Mouse (Mus musculus): ENCODE measurements at regions not wholly inside any gene's neighbourhood (a gene's known extent, or its start where the extent isn't known, plus 50 kb on each side); places are given as distances from the start of the nearest gene placed in this dataset.

- no peak for TF ChIP-seq MEF2A (IDR thresholded peaks at IDR 0.05; ENCODE audit: borderline replicate concordance, low read depth, low read length)
- TF ChIP-seq CTCF (conservative IDR thresholded peaks at IDR 0.05 in 1 of 2, IDR thresholded peaks at IDR 0.05 in 1 of 2; ENCODE audit: low read depth in 2 of 2, low read length in 2 of 2), result no peak
- no peak for TF ChIP-seq TBP (conservative IDR thresholded peaks at IDR 0.05; ENCODE audit: low read depth, low read length)
- TF ChIP-seq MAX (IDR thresholded peaks at IDR 0.05; ENCODE audit: low read length), result no peak
- TF ChIP-seq USF1 (IDR thresholded peaks at IDR 0.05; ENCODE audit: low read depth, low read length), result no peak
- no peak for TF ChIP-seq ETS1 (conservative IDR thresholded peaks at IDR 0.05; ENCODE audit: low read depth, low read length)
- no peak for TF ChIP-seq GABPA (IDR thresholded peaks at IDR 0.05; ENCODE audit: insufficient replicate concordance, low read depth, low read length)
- no peak for TF ChIP-seq IRF4 (IDR thresholded peaks at IDR 0.05; ENCODE audit: low read depth, low read length)
- TF ChIP-seq ZKSCAN1 (IDR thresholded peaks at IDR 0.05; ENCODE audit: borderline replicate concordance, low read depth, low read length), result no peak
- TF ChIP-seq EP300 (IDR thresholded peaks at IDR 0.05; ENCODE audit: low read length), result no peak
- no peak for TF ChIP-seq POLR2A (IDR thresholded peaks at IDR 0.05; ENCODE audit: low read depth, low read length)
- no peak for TF ChIP-seq ELF1 (IDR thresholded peaks at IDR 0.05; ENCODE audit: low read depth, low read length)
Observed at GRCm38 (mm10) chr10:120674321-120675045, 198.2 kb upstream of the Hmga2 start.

All from CH12.LX (cell line).